Mouse (Mus musculus) myocyte (in vitro differentiated cells): Measurements from ENCODE around the gene Ccdc124. TPM values are rescaled to one million over a fixed set of nuclear protein-coding genes. Genes with fewer than 3 reads are reported as not detected.

ENCODE experiments used
- H3K27me3 ChIP-seq: one replicate; pipeline ENCODE4 v1.6.1; 2011; ENCODE audit not compliant: control insufficient read depth, insufficient read depth, insufficient read length
- H3K36me3 ChIP-seq: one replicate; pipeline ENCODE4 v1.6.1; 2011; ENCODE audit not compliant: control insufficient read depth, insufficient read depth
- H3K4me2 ChIP-seq: one replicate; pipeline ENCODE4 v1.6.1; 2011; ENCODE audit warnings: low read depth, control low read depth
- H3K4me3 ChIP-seq: one replicate; pipeline ENCODE4 v1.5.1; 2011; ENCODE audit warnings: mild to moderate bottlenecking, control low read depth, moderate library complexity
- H3K79me2 ChIP-seq: one replicate; pipeline ENCODE4 v1.6.1; 2011; ENCODE audit not compliant: control insufficient read depth, insufficient read depth
- H3ac ChIP-seq: one replicate; pipeline ENCODE4 v1.6.1; 2011; ENCODE audit not compliant: control insufficient read depth, insufficient read length
- CEBPB ChIP-seq: IDR thresholded peaks from 2 replicates; pipeline ENCODE4 v1.6.1; 2011; ENCODE audit warnings: mild to moderate bottlenecking, moderate library complexity; ENCODE audit not compliant: poor library complexity, insufficient read depth, severe bottlenecking
- E2F4 ChIP-seq: IDR thresholded peaks from one replicate; pipeline ENCODE4 v1.6.1; 2011; ENCODE audit warnings: mild to moderate bottlenecking, control low read depth, moderate library complexity; ENCODE audit not compliant: insufficient read depth
- MAX ChIP-seq: IDR thresholded peaks from one replicate; pipeline ENCODE4 v1.6.1; 2011; ENCODE audit warnings: low read depth, mild to moderate bottlenecking, control low read depth
- MYOD1 ChIP-seq, 3 experiments: IDR thresholded peaks; one replicate each; pipeline ENCODE4 v1.6.1; 2011; ENCODE audit warnings: control low read depth in 2 of 3, low read depth in 2 of 3, mild to moderate bottlenecking in 2 of 3, moderate library complexity in 1 of 3; ENCODE audit not compliant: insufficient read length in 2 of 3, control insufficient read depth in 1 of 3
- MYOG ChIP-seq, 3 experiments: IDR thresholded peaks; one replicate each; pipeline ENCODE4 v1.6.1; 2011; ENCODE audit warnings: control low read depth in 2 of 3, low read depth in 2 of 3, mild to moderate bottlenecking in 2 of 3; ENCODE audit not compliant: insufficient read length in 2 of 3, control insufficient read depth in 1 of 3, insufficient read depth in 1 of 3
- POLR2A ChIP-seq: IDR thresholded peaks from one replicate; pipeline ENCODE4 v1.6.1; 2011; ENCODE audit warnings: low read depth, mild to moderate bottlenecking, control low read depth, moderate library complexity; ENCODE audit not compliant: insufficient read length
- POLR2AphosphoS2 ChIP-seq: IDR thresholded peaks from one replicate; pipeline ENCODE4 v1.6.1; 2011; ENCODE audit warnings: low read depth, control low read depth; ENCODE audit not compliant: insufficient read length
- REST ChIP-seq: IDR thresholded peaks from one replicate; pipeline ENCODE4 v1.6.1; 2011; ENCODE audit warnings: mild to moderate bottlenecking, control low read depth, moderate library complexity; ENCODE audit not compliant: insufficient read depth, insufficient read length
- SRF ChIP-seq: IDR thresholded peaks from one replicate; pipeline ENCODE4 v1.6.1; 2011; ENCODE audit warnings: low read depth; ENCODE audit not compliant: control insufficient read depth, insufficient read length
- TCF12 ChIP-seq: IDR thresholded peaks from one replicate; pipeline ENCODE4 v1.6.1; 2011; ENCODE audit warnings: mild to moderate bottlenecking, control low read depth; ENCODE audit not compliant: poor library complexity, insufficient read depth, severe bottlenecking
- TCF3 ChIP-seq: IDR thresholded peaks from one replicate; pipeline ENCODE4 v1.6.1; 2011; ENCODE audit warnings: low read depth, control low read depth; ENCODE audit not compliant: insufficient read length
- USF1 ChIP-seq: IDR thresholded peaks from one replicate; pipeline ENCODE4 v1.6.1; 2011; ENCODE audit warnings: low read depth, mild to moderate bottlenecking, control low read depth, moderate library complexity
- polyA plus RNA-seq: library from polyadenylated mRNA; unstranded; fragments of >200 nt; fragmentation: generic; extraction: Trizol; gene quantifications from one replicate; pipeline ENCODE4 v1.2.1, GENCODE M21; 2012; ENCODE audit warnings: missing spikeins

The Ccdc124 gene
- polyA plus RNA-seq, 1 experiment = 141 TPM

GRCm38 (mm10) chr8:70862824-70863641 lies 10.7 kb downstream of the Ccdc124 start, which contains the start of gene Kcnn1:
Gene Kcnn1 (minus strand): TSS chr8:70863258.
- Histone ChIP-seq H3K4me2 (peak within 1 kb of the TSS; percentile 87), H3ac (no peak within 1 kb of the TSS), H3K27me3 (no peaks in the 10 kb centered on the region), H3K4me3 (peak within 1 kb of the TSS; percentile 33), H3K79me2 (no peaks in the 10 kb centered on the region), H3K36me3 (no peaks in the 10 kb centered on the region)
- peak in 1 of 3 experiments; percentile 35 for TF ChIP-seq MYOD1 (IDR thresholded peaks at IDR 0.05; ENCODE audit: control insufficient read depth in 1 of 3, insufficient read length in 2 of 3, low read depth in 2 of 3)
- TF ChIP-seq MYOG (IDR thresholded peaks at IDR 0.05; ENCODE audit: control insufficient read depth in 1 of 3, insufficient read depth in 1 of 3, insufficient read length in 2 of 3, low read depth in 2 of 3) = peak in 1 of 3 experiments; percentile 32
- no peak for TF ChIP-seq REST

- no peaks in the 10 kb centered on the region for H3K36me3 ChIP-seq
- H3K4me3 ChIP-seq = no peak overlapping the region
- H3K4me2 ChIP-seq = no peak overlapping the region
- no peaks in the 10 kb centered on the region for H3K79me2 ChIP-seq
- TF ChIP-seq SRF (no peak), USF1 (peak; percentile 10)
- H3K27me3 ChIP-seq = no peaks in the 10 kb centered on the region
- H3ac ChIP-seq = no peak overlapping the region
Observed at GRCm38 (mm10) chr8:70857516-70857915, 16.2 kb downstream of the Ccdc124 start.

GRCm38 (mm10) chr8:70856541-70857197 lies 17.1 kb downstream of the Ccdc124 start:
- Histone ChIP-seq H3ac (no peak overlapping the region), H3K4me3 (peak overlapping the region; percentile 18), H3K36me3 (no peaks in the 10 kb centered on the region), H3K4me2 (peak overlapping the region; percentile 81), H3K79me2 (no peaks in the 10 kb centered on the region), H3K27me3 (no peaks in the 10 kb centered on the region)
- TF ChIP-seq REST (no peak), MYOG (IDR thresholded peaks at IDR 0.05; ENCODE audit: control insufficient read depth in 1 of 3, insufficient read depth in 1 of 3, insufficient read length in 2 of 3, low read depth in 2 of 3) (no peak), POLR2A (peak; percentile 56), SRF (no peak), POLR2AphosphoS2 (peak; percentile 64), MAX (no peak)

- Histone ChIP-seq H3ac (no peak overlapping the region), H3K4me3 (peak overlapping the region; percentile 18), H3K36me3 (no peaks in the 10 kb centered on the region), H3K4me2 (peak overlapping the region; percentile 81), H3K27me3 (no peaks in the 10 kb centered on the region), H3K79me2 (no peaks in the 10 kb centered on the region)
- TF ChIP-seq MYOD1 (IDR thresholded peaks at IDR 0.05; ENCODE audit: control insufficient read depth in 1 of 3, insufficient read length in 2 of 3, low read depth in 2 of 3) = no peak
- no peak for TF ChIP-seq E2F4
- TF ChIP-seq MYOG (IDR thresholded peaks at IDR 0.05; ENCODE audit: control insufficient read depth in 1 of 3, insufficient read depth in 1 of 3, insufficient read length in 2 of 3, low read depth in 2 of 3) = no peak
- TF ChIP-seq REST = no peak
- TF ChIP-seq USF1 = no peak
- no peak for TF ChIP-seq POLR2AphosphoS2
- no peak for TF ChIP-seq TCF12
- TF ChIP-seq POLR2A = no peak
- TF ChIP-seq MAX = no peak
- TF ChIP-seq SRF = no peak
- TF ChIP-seq TCF3 = no peak
- TF ChIP-seq CEBPB = no peak
Observed at GRCm38 (mm10) chr8:70856028-70856427, 17.7 kb downstream of the Ccdc124 start.

- Histone ChIP-seq H3K4me2 (no peak overlapping the region), H3K36me3 (no peaks in the 10 kb centered on the region), H3K79me2 (no peaks in the 10 kb centered on the region), H3ac (no peak overlapping the region), H3K27me3 (no peaks in the 10 kb centered on the region), H3K4me3 (no peak overlapping the region)
- no peak for TF ChIP-seq MYOG (IDR thresholded peaks at IDR 0.05; ENCODE audit: control insufficient read depth in 1 of 3, insufficient read depth in 1 of 3, insufficient read length in 2 of 3, low read depth in 2 of 3)
- no peak for TF ChIP-seq USF1
- no peak for TF ChIP-seq TCF12
- TF ChIP-seq MAX = no peak
- no peak for TF ChIP-seq MYOD1 (IDR thresholded peaks at IDR 0.05; ENCODE audit: control insufficient read depth in 1 of 3, insufficient read length in 2 of 3, low read depth in 2 of 3)
- TF ChIP-seq POLR2AphosphoS2 = no peak
- TF ChIP-seq REST = no peak
- TF ChIP-seq SRF = no peak
- no peak for TF ChIP-seq POLR2A
- no peak for TF ChIP-seq CEBPB
- no peak for TF ChIP-seq E2F4
- no peak for TF ChIP-seq TCF3
Observed at GRCm38 (mm10) chr8:70853863-70854262, 19.9 kb downstream of the Ccdc124 start.
